Mouse (Mus musculus): Measurements from ENCODE around the gene Xdh.

The Xdh gene

GRCm38 (mm10) chr17:73942268-73942962 lies 7.6 kb downstream of the Xdh start:
- no peak for DNase-seq (ENCODE audit: extremely low read depth, low read depth, low spot score)

DNA sequence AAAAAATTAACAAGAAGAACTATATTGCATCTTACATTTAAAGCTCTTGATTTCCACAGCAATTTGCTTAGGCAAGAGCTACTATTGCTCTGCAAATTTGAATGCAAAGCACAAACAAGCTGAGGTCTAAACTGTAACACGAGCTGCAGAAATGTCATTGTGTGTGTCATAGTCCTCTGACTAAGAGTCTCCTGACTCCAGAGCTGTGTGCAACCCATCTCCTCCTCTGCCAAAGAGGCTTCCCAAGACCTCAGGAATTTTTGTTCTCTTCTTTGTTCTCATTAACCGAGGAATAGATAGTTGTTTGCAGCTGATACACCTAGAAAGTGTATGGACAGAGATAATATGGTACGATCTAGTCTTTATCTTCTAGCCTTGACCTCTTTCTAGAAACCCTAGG lies 8.2 kb downstream of the Xdh start:
- DNase-seq (ENCODE audit: extremely low read depth, low read depth, low spot score), result no peak

DNA sequence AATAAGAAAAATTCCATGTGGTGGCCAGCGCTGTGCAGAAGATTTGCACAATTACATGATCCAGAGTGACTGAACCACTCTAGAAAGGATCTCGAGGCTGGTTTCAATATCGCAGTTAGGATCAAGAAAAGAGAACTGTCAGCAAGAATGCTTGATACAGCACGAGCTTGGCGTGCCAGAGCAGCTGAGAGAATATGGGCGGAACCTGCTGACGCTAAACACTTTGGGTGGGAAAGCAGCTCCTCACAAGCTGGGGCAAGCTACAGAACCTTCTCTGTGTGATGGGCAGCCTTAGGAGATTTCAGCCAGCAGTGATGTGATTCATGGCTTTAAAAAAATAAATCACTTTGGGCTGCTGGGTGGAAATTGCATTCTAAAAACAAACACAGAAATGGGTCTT lies 12.9 kb downstream of the Xdh start:
- no peak for DNase-seq (ENCODE audit: extremely low read depth, low read depth, low spot score)

DNA sequence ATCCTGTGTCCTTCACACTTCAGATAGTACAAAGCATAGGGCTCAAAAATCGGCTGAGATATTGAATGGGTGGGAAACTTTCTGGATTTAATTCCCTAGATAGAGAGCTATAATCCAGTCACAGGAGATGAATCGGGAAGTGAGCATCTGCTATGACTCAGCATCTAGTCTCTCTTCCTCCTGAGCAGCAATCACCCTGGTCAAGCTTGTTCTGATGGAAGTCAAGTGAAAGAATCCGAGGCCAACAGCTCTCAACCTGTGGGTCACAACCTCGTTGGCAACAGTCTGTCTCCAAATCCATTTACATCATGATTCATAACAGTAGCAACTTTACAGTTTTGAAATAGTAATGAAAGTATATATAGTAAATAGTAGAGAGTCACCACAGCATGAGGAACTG lies 14.8 kb downstream of the Xdh start:
- DNase-seq (ENCODE audit: extremely low read depth, low read depth, low spot score), result no peak

DNA sequence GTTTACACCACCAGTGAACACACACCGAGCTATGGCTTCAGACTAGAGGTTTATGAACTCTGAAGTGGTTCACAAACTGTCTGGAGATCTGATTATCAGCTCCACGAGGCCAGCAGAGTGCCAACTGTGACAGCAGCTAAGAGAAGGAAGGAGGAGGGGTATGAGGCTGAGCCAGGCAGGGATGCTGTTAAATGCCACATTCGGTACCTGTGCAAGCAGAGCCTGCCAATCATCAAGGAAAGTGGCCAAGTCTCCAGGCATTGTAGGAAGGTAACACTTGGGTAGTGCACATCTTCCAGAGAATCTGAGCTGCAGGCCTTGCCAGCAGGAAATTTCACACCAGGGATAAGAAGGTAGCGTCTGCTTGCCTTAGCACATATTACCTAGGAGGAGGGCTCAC lies 15.7 kb downstream of the Xdh start:
- DNase-seq (ENCODE audit: extremely low read depth, low read depth, low spot score), result peak; percentile 96

DNA sequence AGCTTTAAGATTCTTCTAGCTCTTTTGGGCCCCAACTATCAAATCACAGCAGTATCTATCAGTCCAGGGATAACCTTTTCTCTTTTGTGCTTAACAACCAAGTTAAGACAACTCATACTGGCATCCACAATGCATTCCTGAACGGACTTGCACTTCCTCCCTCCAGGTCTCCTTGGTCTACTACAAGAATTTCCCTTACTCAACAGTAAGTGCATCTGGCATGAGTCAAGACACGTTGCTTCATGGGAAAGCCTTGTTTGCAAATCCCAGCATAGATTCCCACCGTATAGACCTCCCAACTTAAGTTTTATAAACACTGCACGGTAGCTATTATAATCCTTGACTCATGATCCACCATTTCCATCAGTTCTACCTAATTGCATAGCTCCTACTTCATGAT lies 16.4 kb downstream of the Xdh start:
- DNase-seq (ENCODE audit: extremely low read depth, low read depth, low spot score), result peak; percentile 80

GRCm38 (mm10) chr17:73932497-73933059 lies 17.4 kb downstream of the Xdh start:
- DNase-seq (ENCODE audit: extremely low read depth, low read depth, low spot score), result no peak

DNA sequence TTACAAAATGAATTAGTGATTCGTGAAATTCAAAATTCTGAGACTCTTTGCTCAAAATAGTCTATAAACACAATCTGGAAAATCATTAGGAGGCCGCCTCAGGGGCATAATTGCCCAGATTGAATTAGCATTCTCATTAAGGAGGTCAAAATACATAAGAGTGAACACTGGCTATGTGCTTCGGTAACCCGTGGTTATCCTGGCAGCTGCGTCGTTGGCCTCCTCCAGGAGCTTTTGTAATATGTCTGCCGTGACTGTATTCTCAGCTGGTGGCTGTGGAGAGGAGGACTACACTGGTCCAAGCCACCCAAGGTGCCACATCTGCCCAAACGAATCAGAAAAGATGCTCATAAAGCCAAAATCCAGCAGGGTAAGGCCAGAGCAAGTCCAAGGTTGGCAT lies 30.5 kb downstream of the Xdh start:
- no peak for DNase-seq (ENCODE audit: extremely low read depth, low read depth, low spot score)

DNA sequence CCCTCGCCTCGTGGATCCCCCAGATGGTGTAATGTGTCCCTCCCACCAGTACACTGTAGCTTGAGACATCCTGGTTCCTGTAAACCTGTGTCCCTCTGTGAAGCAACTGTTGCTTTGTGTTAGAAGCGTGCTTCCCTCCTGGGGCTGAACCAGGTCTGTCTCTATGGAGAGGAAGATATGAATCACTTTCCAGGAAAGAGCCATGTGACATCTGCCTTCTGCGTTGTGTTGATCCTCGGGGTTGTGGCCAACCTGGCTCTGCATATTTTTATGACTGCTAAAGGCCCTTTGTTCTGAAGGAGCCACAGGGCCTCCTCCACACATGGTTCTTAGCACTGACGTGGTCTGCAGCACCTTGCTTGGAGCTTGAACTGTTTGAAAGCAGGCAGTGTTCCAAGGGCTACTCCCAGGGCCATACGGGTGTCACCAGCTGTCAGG lies 31.0 kb downstream of the Xdh start:
- peak; percentile 51 for DNase-seq (ENCODE audit: extremely low read depth, low read depth, low spot score)

DNA sequence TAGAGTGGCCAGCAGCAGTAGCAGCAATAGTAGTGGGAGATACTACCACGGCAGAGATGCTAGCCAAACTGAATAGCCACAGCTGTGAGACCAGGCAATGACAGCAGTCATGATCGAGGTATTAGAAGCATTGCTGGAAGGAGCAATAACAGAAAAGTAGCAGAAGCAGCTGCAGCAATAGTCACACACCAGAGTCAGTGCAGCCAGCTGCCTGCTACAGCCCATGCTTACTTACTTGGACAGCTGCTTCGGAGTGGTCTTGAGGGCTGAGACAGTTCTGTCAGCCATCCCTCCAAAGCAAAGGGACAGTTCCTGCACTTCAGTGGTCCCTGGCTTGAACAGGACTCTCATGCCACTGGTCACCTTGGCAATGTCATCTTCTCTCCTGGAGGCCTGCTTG lies 31.9 kb downstream of the Xdh start:
- DNase-seq (ENCODE audit: extremely low read depth, low read depth, low spot score), result no peak

GRCm38 (mm10) chr17:73917713-73918112 lies 32.3 kb downstream of the Xdh start:
- no peak for DNase-seq (ENCODE audit: extremely low read depth, low read depth, low spot score)

GRCm38 (mm10) chr17:73914730-73915129 lies 35.3 kb downstream of the Xdh start:
- no peak for DNase-seq (ENCODE audit: extremely low read depth, low read depth, low spot score)

GRCm38 (mm10) chr17:73906076-73906475 lies 43.9 kb downstream of the Xdh start:
- no peak for DNase-seq (ENCODE audit: extremely low read depth, low read depth, low spot score)

DNA sequence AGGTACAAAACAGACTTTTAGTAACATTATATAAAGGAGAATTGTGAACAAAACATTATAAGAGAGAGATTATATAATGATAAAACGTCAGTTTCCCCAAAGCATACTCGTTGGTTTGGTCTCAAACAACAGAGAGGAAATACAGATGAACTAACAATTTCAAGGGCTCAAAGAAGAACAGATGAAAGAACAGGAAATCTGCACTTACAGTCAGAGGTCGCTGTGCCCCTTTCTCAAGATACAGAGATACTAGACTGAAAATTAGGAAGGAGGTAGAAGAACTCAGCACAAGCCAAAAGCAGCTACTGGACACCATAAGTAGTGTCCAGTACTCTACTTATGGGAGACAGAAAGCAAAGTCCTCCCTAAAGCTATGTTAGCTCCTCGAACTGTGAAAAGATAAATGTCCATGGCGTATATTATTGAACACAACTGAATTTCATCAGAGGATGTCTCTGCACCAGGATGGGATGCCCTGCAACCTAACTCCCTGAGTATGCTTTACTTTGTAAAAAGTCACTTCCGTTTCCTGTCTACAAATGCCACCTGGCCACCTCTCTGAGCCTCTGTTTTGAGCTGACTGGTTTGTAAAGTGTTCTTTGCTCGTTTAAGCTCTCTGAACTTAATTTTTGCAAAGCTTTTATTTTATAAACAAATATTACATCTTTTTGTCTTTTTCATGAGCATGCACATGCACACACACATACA lies 44.8 kb downstream of the Xdh start:
- no peak for DNase-seq (ENCODE audit: extremely low read depth, low read depth, low spot score)

- DNase-seq (ENCODE audit: extremely low read depth, low read depth, low spot score), result no peak
Measured at GRCm38 (mm10) chr17:73903121-73903520, 46.9 kb downstream of the Xdh start.

GRCm38 (mm10) chr17:73902234-73902636 lies 47.8 kb downstream of the Xdh start:
- DNase-seq (ENCODE audit: extremely low read depth, low read depth, low spot score), result no peak

DNA sequence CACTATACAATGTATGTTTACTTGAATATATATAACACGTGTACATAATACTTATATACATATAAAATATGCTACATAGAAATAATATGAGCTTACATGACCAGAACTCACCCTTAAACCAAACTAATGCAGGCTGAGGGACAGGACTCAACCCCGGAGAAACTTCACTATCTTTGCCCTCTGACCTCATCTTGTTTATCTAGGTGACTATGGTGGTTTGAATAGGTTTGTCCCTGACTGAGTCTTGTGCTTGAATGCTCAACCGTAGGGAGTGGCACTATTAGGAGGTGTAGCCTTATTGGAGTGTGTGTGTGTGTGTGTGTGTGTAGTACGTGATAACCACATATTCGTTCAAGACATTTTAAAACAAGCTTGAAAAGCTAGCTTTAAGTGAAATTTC lies 55.6 kb downstream of the Xdh start:
- no peak for DNase-seq (ENCODE audit: extremely low read depth, low read depth, low spot score)

DNA sequence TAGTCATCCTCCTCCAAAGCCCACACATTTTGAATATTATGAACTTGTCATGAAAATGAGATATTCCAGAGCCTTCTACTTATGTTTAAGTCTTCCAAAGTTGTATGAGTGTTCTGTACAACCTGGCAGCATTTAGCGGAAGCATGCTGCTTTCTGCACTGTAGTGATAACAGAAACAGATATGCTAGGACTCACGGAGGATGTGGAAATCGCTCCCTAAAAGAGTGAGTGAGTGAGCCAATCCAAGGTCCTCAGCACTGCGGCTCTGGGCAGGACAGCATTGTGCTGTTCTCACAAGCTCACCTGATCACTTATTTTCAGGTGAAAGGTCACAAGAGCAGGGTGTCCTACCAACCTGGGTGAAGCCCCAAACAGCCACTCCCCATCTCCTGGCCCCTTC lies 56.2 kb downstream of the Xdh start:
- DNase-seq (ENCODE audit: extremely low read depth, low read depth, low spot score), result peak; percentile 39

- peak; percentile 74 for DNase-seq (ENCODE audit: extremely low read depth, low read depth, low spot score)
Measured at GRCm38 (mm10) chr17:73893207-73893606, 56.8 kb downstream of the Xdh start.

- DNase-seq (ENCODE audit: extremely low read depth, low read depth, low spot score), result no peak
Measured at GRCm38 (mm10) chr17:73891590-73891989, 58.4 kb downstream of the Xdh start.

DNA sequence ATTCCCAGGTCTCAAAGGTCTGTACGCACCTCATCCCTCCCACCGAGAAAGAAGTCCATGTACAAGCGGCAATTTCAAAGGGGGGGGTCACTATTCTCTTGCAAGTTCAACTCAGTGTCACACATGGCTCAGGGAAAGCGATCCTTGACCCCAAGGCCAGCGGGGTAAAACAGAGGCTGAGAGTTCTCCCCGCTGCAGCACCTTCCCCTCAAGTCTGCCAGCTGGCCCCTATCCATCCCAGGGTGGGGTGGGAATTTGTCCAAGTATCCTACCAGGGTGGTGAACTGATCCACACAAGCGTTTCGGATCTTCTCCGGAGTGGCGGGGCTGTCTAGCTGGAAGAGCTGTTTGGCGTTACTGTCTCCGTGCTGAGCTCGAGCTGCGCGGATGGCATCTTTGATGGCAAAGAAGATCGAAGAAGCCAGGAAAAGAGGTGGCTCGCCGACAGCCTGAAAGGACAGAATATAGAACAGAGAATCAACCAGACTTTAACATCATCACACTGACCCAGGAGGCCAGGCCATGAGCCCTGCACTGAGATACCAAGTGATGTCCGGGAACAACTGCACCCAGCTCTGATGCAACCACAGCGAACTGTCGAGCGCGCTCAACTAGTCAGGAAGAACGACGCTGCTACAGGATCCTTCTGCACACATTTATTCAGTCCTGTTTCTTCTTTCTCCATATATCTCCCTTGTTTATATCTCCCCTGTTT lies 63.8 kb downstream of the Xdh start:
- DNase-seq (ENCODE audit: extremely low read depth, low read depth, low spot score), result no peak

GRCm38 (mm10) chr17:73883332-73883731 lies 66.7 kb downstream of the Xdh start:
- DNase-seq (ENCODE audit: extremely low read depth, low read depth, low spot score), result no peak
